Comparison of ENCODE assay signal across 16 mouse cellular contexts in the genomic region with DNA sequence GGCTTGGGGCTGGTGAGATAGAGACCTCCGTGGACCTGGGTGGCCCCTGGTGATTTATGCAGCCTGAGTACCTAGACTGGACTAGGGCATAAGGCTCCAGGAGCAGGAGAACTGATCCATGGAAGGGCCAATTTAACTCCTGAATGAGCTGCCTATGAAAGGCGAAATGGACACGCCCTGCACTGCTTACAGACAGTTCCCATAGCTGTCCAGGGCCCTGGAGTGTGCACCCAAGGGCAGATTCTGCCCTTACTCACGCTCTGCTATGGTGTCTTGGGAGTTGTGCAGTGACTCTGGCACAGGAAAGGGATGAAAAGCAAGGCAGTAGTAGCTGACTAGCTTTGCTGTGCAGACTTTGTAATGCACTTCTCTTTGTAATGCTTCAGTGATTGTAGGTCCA. TPM values are rescaled to one million over a fixed set of nuclear protein-coding genes. Genes with fewer than 3 reads are reported as not detected.
DNase-seq lines count a peak whose midpoint lies in the region; TF ChIP-seq lines count a peak whose summit lies in the region.
"Had no signal": no experiment of that assay in that cellular context is flagged by ENCODE, and none has a peak within 500 bp of the region (broad histone marks: within the 10 kb centered on the region; RNA-seq: fewer than 3 reads in every experiment).

No protein-coding gene starts in this region.

- WGBS in kidney, adult 2 months, result 22% methylated on average over 4 of the region's 4 CpGs

- no peak for TF ChIP-seq CTCF in kidney, adult 2 months (conservative IDR thresholded peaks at IDR 0.05; ENCODE audit: insufficient read depth, insufficient read length, low read depth, low read length)

- peak; percentile 95 for DNase-seq in heart, adult 11 months
- no peak for DNase-seq in heart, adult 9 months (ENCODE audit: low spot score in 2 of 2)
- DNase-seq in kidney, adult 2 months, result peak; percentile 52
- no peak for DNase-seq in kidney, postnatal 4 days
- DNase-seq in kidney, postnatal 36 days, result peak; percentile 55 to 58
- DNase-seq in layer of hippocampus, adult 9-11 months, result no peak
- DNase-seq in urinary bladder, postnatal 4 days (ENCODE audit: low spot score in 2 of 2), result no peak
- DNase-seq: adrenal gland, adult 2 months; cerebellum, adult 18-20 months; lung, postnatal 36 days; right cerebral cortex, postnatal 14 days had no signal

- peak overlapping the region; percentile 68 for H3K27ac ChIP-seq in kidney, adult 2 months (ENCODE audit: insufficient read depth, low read depth, low read length)
- H3K27ac ChIP-seq: embryonic facial prominence, embryonic 10.5 days; forebrain, embryonic 13.5 days; left cerebral cortex, adult 2 months; limb, embryonic 15.5 days; neural tube, embryonic 12.5 days had no signal

- no peaks in the 10 kb centered on the region for H3K27me3 ChIP-seq in kidney, adult 2 months (replicated peaks; ENCODE audit: control insufficient read depth, insufficient read depth, low read length)
- H3K27me3 ChIP-seq: limb, embryonic 15.5 days had no signal

- H3K4me1 ChIP-seq in kidney, adult 2 months (ENCODE audit: control insufficient read depth, insufficient read depth, low read length), result peaks cover 18% of the 10 kb centered on the region; the same call in 1 of the 2 replicates
- H3K4me1 ChIP-seq: neural tube, embryonic 12.5 days had no signal

- H3K4me3 ChIP-seq in kidney, adult 2 months (ENCODE audit: insufficient read depth, low read depth, low read length), result no peak overlapping the region
- H3K4me3 ChIP-seq: embryonic facial prominence, embryonic 10.5 days; forebrain, embryonic 13.5 days; left cerebral cortex, adult 2 months; limb, embryonic 15.5 days; neural tube, embryonic 12.5 days had no signal

- TF ChIP-seq POLR2A in kidney, adult 2 months (IDR thresholded peaks at IDR 0.05; ENCODE audit: low read depth, low read length), result no peak

- no peaks in the 10 kb centered on the region; the same call in 1 of the 2 replicates for H3K36me3 ChIP-seq in kidney, adult 2 months (ENCODE audit: control insufficient read depth, insufficient read depth, low read length)
- H3K36me3 ChIP-seq: neural tube, embryonic 12.5 days had no signal

RNA-seq across cellular contexts. Expression of gene Fzd4, which starts 6.1 kb away (rescaled TPM):
- 28.7 and 31.2 TPM in 2 replicates for polyA plus RNA-seq in kidney, adult 2 months (2012; rRNA removed)

RNA-seq across cellular contexts. Expression of gene Tmem135, which starts 6.3 kb away (rescaled TPM):
- polyA plus RNA-seq in kidney, adult 2 months (2012; rRNA removed), result 53.6 and 100 TPM in 2 replicates

Comparison
In these comparisons a context has a peak if more than half of its experiments do, and no peak if none do; other contexts are left out.
1. DNase-seq: peak in heart, adult 11 months (single experiment), kidney, adult 2 months (single experiment) and kidney, postnatal 36 days (2 of 2); none in heart, adult 9 months (0 of 2), kidney, postnatal 4 days (0 of 2), layer of hippocampus, adult 9-11 months (single experiment) and urinary bladder, postnatal 4 days (0 of 2).